Mouse (Mus musculus) thymus, postnatal 4 days (tissue): Measurements from ENCODE around the gene Mum1.

ENCODE experiments used
- DNase-seq: peaks from one replicate; pipeline ENCODE4 v3.0.0; 2021

Mum1 gene

DNA sequence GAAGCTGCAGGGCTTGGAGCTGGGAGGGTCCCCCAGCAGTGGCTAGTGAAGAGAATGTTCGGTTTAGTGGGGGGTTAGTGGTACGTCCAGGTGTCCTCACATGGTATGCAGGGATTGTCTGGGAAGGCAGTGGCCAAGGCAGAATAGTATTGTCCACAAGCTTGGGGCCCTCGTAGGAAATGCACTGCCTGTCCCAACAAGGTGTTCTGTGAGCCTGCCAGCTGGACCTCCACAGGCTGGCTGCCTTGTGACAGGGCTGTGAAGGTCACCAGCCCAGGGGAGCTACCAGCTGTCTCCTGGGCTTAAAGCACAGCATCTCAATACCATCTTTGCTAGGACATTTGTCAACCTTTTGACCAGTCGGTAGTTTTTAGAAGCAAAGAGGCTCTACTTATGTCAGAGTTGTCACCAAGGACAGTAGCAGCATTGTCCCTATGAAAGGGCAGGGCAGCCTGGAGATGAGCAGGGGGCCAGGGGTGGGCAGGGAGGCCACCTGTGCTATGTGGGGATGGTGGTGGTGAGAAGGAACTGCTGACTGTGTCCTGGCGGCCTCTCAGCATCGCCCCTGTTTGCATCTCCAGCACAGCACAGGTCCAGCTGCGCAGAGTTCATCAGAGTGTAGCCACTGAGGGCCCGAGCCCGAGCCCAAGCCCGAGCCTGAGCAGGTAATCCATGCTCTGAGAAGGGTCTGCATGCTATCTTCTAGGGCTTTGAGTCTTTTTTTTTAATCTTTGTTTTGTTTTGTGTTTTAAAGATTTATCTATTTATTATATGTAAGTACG is 26.4 kb downstream of the Mum1 start:
- DNase-seq = no peak

DNA sequence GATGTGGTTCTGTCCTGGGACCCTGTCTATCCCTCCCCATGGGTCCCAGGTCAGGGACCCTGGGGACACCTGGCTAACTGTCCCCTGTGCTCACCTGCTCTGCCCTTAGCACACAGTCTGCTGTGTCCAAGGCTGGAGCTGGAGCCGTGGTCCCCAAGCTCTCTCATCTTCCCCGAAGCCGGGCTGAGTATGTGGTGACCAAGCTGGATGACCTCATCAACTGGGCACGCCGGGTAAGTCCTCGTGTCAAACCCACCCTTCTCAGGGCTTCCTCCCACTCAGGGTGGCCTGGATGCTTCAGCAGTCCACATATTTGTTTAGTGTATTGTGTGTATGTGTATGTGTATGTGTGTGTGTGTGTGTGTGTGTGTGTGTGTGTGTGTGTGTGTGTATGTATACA is 27.3 kb downstream of the Mum1 start:
- no peak for DNase-seq

DNA sequence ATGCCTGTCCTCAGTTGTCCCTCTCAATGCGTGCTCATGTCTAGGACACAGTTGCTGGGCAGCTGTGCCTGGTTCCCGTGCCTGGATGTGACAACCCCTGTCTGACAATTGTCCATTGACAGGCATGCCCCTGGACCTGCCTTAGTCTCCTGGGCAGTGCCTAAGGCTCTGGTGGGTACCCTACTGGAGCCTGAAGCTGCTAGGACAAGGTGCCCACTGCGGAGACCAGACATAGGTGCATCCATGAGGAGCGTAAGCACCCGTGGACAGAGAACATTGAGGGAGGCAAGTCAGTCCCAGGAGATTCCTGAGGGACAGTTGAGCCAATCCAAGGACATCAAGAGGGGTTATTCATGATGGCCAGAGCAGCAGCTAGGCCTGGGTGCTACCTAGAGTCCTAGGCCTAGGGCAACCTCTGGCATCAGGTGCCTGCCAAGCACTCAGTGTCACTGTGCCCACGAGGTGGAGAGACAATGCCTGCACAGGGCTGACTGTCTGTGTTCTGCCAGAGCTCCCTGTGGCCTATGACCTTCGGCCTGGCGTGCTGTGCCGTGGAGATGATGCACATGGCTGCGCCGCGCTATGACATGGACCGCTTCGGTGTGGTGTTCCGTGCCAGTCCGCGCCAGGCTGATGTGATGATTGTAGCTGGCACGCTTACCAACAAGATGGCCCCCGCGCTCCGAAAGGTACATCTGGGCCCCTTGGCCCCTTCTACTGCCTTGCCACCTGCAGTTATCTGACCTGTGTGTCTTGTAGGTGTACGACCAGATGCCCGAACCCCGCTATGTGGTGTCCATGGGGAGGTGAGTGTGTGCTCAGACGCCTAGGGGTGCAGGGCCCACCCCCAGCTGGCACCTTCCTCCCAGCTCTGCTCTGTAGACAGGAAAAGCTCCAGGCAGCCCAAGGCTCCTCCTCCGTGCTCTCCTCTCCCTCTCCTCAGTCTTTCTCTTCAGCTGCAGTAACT is 28.4 kb downstream of the Mum1 start:
- no peak for DNase-seq

DNA sequence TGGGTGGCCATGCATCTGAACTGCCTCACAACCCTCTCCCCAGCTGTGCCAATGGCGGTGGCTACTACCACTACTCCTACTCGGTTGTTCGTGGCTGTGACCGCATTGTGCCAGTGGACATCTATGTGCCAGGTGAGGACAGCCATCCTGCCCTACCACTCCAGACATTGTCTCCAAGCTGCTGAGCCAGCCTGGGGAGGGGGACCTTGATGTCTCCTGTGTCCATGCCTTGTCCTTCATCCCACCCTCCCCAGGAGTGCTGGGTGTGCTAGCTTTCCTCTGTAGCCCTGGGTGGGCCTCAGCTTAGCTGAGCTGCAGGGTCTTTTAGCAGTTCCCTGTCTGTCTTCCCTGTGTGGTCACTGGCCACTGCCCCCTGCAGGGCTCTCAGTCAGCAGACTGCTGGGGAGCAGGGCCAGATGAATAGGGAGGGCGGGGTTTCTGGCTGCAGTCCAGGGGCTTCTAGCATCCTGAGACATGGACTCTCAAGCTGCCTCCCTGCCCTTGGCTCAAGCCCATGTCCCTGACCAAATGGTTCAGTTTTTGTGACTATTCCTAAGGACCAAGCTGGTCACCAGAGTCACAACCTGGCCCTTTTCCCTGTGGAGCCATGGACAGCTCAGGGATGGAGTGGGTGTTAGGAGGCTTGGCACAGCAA is 29.8 kb downstream of the Mum1 start:
- DNase-seq = no peak

DNA sequence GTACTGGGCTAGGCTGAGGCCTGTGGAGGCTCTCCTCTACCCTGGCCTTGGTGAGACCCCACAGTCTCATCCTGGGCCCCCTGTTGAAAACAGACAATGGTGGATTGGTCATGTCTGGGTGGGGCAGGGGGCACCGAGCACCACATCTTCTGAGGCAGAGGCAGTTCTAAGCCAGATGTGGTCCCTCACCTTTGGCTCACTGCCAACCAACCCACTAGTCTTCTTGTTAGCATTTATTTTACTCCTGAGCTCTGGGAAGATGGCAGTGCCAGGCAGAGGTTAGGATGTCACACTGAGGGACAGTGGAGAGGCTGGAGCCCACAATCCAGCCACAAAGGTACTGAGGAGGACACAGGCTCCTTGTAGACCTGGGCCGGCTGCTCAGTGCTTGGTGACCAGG is 31.7 kb downstream of the Mum1 start:
- no peak for DNase-seq

DNA sequence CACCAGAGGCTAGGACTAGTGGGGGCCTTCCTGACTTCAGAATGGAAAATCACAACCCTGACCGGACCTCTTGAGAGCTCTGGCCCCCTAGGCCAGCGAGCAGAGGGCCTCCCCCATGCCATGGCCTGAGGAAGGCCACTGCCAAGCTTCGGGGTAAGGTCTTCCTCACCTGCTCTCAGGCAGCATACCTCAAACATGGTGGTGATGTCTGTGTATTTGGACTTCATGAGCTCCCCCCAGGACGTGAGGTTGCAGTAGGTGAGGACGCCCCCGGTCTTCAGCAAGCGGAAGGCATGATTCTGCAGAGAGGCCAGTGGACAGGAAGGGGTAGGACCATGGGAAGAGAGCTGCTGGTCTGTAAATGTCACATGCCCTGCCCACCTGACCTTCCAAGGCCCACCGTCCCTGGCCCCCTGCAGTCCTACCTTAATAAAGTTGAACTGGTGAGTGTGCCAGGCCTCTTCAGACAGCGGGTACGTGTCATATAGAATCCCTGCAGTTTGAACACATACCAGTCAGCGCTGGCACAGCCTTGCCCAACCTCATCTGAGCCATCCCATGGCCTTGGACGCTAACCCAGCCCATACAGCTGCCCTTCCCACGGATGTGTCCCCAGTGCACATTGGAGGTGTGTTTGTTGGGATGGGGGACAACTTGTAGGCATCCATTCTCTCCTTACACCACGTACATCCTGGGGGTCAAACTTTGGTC is 32.7 kb downstream of the Mum1 start:
- no peak for DNase-seq

DNA sequence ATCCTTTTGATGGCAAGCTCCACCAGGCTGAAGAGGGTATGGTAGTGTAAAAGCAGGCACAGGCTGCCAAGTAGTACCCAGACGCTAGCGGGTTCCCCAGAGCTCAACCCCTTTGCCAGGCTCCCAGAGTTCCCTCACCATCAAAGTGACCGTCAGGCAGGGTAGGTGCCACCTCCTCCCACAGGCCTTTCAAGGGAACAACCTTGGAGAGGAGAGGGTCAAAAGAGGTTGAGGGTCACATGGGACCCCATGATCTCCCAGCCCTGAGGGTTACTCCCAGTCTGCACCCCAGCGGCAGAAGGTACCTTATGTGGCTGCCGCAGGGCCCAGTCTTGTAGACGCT is 33.2 kb downstream of the Mum1 start:
- DNase-seq = no peak

DNA sequence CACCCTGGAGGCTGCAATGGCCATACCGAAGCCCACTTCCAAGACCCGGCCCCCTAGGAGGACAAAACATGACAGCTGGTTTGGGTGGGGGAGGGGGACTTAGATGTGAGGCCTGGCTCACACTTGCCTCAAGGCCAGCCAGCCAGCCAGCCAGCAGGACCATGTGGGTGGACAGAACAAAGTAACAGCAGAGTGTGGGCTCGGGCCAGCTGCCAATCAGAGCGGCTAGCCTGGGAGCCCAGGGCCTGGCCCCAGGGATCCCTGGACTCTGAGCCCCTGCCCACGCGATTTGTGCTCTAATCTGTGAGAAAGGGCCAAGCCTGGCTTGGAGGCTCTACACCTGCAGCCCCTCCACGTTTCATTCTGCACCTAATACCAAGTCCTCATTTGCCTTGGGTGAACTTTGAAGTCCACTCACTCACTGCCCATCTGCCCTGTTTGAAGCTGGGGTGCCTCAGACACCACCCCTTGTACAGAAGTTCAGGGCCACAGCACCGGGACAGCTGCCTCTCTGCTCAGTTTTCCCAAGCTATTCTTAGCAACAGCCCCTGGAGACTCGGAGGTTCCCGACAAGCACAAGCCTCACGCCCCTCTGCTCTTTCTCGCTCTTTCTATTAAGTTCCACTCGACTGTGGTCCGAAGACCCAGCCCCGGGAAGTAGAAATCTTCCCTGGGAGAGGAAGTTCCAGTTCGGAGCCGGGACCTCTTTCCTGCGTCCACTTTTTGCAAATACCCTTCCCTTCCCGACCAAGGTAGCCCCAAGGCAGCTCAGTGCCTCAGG is 33.8 kb downstream of the Mum1 start:
- DNase-seq = no peak

DNA sequence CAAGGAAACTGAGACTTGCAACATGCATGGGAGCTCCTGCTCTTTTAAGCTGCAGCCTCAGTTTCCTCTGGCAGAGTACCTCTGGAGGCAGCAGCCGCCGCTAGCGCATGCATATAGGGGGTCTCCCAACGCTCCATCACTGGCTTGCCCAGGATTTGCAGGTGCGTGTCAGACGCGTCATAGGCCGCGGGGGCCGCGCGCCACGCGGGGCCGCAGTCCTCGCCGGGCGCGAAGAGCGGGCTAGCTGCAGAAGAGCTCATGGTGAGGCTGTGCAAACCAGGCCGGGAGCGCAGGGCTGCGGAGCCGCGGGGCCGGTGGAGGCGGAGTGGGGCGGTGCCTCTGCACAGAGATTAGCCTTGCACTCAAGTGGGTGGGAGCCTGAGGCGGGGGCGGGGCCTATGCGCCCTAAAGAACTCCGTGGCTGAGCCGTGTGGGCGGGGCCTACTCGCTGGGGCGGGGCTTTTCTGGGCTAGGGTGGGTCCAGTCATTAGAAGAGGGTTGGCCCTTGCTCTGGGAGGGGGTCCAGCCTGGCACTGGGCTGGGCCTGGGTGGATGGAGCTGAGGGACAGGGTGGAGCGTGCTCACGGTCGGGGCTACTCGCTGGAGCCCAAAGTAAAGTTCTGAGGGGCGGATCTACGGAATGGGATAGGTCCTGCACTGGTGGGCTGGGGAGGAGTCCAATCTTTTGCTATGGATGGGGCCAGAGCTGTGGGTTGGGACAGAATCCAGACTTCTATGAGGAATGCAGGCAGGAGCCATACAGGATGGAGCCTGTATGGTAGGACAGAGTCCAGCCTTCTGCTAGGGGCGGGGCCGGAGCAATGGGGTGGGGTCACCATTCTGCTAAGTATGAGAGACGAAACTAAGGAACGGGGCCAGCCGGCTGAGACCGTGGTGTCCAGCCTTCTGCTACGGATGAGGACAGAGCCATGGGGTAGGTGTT is 34.7 kb downstream of the Mum1 start, which contains the start of the genes Gamt and Dazap1:
Gamt (minus strand) TSS at position 371 of the 943 bp plus-strand sequence.
Dazap1 (plus strand) TSS at position 845 of the 943 bp plus-strand sequence.
- peak; percentile 96 for DNase-seq

DNA sequence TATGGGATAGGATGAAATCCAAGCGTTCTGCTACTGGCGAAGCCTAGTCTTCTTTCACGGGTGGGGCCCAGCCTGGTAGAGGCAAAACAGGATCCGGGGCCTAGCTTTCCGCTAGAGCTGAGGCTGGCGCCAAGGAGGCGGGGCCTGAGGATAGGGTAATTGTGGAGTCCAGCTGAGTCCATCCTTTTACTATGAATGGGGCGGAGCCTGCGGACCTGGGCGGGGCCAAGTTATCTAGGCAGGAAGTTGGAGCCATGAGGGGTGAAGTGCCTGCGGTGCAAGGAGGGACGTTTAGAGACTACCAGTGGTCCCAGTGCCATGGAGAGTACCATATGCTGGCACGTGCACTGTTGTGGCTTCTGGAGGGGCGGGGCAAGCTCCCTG is 35.3 kb downstream of the Mum1 start:
- DNase-seq = peak; percentile 80

DNA sequence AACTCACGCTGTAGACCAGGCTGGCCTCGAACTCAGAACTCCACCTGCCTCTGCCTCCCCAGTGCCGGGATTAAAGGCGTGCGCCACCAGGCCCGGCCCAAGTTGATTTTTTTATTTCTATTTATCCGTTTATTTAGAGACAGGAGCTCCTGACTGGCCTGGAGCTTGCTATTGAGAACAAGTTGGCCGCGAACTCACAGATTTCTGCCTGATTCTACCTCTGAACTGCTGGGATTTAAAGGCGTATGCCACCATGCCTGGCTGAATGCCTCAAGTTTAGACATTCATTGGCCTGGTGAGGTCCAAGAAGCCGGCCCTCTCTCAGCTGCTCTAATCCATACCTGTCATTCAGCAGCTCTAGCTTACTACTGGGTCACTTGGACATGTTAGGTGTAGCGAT is 35.9 kb downstream of the Mum1 start:
- no peak for DNase-seq

DNA sequence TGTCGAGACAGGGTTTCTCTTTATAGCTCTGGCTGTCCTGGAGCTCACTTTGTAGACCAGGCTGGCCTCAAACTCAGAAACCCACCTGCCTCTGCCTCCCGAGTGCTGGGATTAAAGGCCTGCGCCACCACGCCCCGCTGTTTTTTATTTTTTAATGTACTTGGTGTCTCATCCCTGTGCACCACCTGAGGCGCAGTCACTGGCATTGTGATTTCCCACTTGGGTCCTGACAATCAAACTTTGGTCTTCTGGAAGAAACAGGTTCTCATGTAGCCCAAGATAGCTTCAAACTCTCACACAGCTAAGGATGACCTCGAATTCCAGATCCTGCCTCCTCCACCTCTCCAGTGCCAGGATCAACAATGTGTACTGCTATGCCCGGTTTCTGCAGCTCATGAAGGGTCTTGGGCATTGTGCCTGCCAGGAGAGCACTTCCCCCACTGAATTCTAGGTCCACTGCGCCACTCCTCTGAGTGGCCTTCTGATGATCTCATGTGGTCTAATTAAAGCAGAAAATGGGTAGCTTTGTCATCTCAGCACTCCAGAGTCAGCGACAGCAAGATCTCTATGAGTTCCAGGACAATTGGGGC is 36.6 kb downstream of the Mum1 start:
- DNase-seq = no peak

DNA sequence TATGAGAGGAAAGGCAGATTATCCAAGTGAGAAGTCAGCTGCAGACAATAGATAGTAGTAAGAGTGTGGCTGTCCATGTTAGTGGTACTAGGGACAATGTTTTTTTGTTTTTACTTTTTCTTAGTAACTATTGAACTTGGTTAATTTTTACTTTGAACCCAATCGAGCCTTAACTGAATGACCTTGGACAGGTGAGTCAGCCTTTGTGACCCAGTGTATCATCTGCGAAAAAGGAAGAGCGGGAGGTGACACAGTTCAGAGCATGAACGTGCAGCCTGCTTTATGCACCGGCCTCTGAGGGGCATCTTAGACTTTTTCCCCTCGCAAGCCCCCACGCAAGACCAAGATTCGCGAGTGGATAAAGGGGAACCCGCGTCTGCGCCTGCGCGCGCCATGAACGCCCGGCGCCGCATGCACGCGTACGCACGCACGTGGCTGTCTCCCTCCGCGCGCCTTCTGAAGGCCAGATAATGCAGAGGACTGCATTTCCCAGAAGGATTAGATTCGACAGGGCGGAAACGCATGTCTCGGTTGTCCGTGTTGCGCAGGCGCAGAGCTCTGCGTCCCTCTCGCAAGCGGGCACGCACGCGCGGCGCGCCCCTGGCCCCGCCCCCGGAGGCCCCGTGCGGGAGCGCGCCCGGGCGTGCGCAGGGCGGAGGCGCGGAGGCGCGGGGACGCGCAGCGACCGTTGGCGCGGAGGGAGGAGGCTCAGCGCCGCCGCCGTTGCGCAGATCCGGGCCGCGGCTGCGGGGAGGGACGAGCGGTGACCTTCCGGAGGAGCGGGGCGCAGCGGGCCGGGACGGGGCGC is 38.3 kb downstream of the Mum1 start:
- peak; percentile 100 for DNase-seq

DNA sequence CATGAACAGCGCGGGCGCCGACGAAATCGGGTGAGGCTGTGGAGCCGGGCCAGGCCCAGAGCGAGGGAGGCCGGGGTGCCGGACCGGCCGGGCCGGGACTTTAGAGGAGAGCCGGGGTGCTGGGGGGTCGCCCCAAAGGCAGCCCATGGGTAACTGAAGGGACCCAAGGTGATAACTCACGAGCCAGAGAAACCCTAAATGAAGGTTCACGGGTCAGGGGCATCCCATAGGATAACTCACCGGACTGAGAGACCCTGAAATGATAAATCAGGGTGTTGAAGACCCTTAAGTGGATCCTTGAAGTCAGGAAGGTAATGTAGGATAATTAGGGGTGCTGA is 38.9 kb downstream of the Mum1 start:
- DNase-seq = no peak

DNA sequence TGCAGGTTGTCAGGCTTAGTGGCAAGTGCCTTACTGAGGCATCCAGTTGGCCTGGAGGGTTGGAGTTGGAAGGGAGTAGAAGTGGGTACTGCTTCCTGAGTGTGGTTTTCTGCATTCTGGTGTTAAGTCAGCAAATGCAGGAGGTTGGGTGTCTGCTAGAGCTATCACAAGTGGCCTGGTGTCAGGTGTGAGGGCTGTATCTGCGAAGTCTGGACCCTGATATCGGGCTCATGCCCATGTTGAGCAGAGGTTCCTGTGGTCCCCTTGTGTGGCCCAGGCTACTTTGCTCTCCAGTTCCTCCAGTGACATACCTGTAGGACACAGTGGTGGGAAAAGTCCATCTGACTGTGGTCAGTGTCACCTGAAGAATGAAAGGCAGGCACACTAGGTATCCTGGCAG is 43.9 kb downstream of the Mum1 start:
- DNase-seq = no peak

DNA sequence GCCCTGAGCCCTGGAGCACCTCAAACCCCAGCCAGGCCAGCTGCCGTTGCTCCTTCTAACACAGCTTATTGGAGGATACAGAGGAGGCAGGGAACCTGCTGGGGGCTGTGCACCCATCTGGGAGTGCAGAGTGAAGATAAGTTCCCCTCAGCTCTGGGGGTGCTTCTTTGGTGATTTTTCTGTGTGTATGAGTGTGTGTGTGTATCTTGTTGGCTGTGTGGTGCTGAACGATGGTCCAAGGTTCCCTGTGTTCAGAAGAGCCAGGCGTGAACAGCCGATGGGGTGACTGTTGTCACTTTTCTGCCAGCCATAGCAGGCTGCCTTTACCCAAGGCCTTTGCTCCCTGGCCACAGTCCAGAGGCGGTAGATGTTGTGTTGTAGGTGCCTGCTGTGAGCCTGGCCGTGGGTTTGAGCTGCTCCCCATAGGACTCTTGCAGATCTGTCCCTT is 44.5 kb downstream of the Mum1 start:
- no peak for DNase-seq

DNA sequence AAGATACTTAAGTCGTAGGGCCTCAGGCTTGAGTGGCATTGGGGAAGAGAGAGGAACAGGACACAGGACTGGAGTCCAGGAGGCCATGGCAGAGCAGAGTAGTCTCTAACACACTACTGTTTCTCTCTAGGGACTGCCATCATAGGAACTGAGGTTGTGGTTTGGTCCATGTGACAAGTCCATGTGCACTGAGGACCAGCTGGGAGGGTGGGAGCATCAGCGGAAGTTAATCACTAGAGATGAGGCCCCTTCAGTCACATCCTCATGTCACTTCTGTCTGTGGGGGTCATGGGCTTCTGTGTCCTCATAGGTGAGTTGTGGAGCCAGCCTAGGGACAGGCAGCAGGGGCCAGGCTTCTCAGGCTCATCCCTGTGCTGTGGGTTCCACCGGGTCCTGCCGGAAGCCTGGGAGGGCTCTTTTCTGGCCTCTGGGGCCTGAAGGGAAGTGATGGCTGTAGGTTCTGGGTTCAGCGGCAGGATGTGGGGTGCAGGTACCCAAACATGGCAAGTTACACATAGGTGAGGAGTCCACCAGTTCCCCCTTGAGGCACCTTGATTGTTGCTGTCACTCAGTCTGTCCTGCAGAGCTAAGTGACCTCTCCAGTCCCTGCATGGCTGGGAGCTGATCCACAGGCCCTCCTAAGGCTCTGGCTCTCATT is 45.1 kb downstream of the Mum1 start:
- DNase-seq = no peak

DNA sequence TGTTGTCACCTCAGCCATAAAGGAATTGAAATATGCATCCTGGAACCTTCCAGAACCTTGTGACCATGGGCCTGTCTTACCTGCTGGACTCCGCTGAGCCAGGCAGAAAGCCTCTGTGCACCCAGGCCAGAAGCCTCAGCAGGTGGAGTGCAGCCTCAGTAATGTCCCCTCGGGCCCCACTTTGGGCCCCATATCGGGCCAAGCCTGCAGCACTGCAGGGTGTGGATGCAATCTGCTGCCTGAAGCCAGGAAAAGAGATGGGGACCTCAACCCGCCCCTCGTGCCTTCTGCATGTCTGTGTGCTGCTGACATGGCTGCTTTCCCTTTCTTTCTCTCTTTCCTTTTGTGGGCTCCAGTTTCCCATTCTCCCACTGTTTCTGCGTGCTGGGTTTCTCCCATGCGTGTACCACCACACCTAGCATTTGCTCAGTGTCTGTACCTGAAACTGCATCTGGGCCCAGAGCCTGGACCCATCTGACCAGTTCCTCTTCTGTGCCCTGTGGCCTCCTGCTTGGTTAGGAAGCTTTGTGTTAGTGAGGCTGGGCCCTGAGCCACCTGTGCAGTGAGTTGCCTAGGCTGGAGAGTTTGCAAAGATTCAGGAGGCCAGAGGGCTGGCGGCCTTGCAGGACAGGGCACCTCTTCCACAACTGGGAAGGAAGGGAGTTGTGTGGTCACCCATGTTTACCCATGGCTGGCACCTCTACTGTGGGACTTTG is 45.8 kb downstream of the Mum1 start:
- DNase-seq = no peak
